Mouse (Mus musculus) bone marrow macrophage, adult 2 months (primary cell): ENCODE results near the gene Gpbp1.

ENCODE experiments used
- CTCF ChIP-seq: IDR thresholded peaks from 2 replicates; pipeline ENCODE4 v1.5.1; 2012; ENCODE audit warnings: low read depth, mild to moderate bottlenecking, low read length, moderate library complexity
- POLR2A ChIP-seq: IDR thresholded peaks from 2 replicates; pipeline ENCODE4 v1.6.1; 2012; ENCODE audit warnings: mild to moderate bottlenecking, low read depth, low read length, borderline replicate concordance

- TF ChIP-seq CTCF = no peak
- no peak for TF ChIP-seq POLR2A
Observed at GRCm38 (mm10) chr13:111467350-111467749, 22.6 kb downstream of the Gpbp1 start.
